Mouse (Mus musculus): ENCODE data around the gene Pdc.

- TF ChIP-seq CTCF (IDR thresholded peaks at IDR 0.05; ENCODE audit: control insufficient read depth, insufficient read depth, low read length) (no peak), POLR2A (IDR thresholded peaks at IDR 0.05; ENCODE audit: borderline replicate concordance, control insufficient read depth, low read depth, low read length) (no peak)
These were observed at the start of gene Pdc for GRCm38 (mm10) chr1:150319205-150319604.

Measured in bone marrow, adult 2 months (tissue).